Mouse (Mus musculus) common myeloid progenitor, adult 5-6 weeks (primary cell): ENCODE measurements around the gene Cdr2. TPM values are rescaled to one million over a fixed set of nuclear protein-coding genes. Genes with fewer than 3 reads are reported as not detected.
"Not testable (repeated sequence)": the region's sequence is repeated elsewhere in the genome, so short reads cannot be mapped to it uniquely, and the experiment has no call there.

Source experiments
- ATAC-seq: replicated peaks from 2 replicates; pipeline ENCODE4 v1.8.0; 2016; ENCODE audit warnings: low read depth, mild to moderate bottlenecking, moderate TSS enrichment, inconsistent platforms; ENCODE audit not compliant: poor library complexity, severe bottlenecking
- total RNA-seq: library from RNA; stranded (forward); fragments of 200-1000, 187-1606 nt; gene quantifications from 2 replicates; pipeline ENCODE4 v1.2.3, GENCODE M21; 2017

Gene Cdr2
- total RNA-seq, 1 experiment from 2014 or later: 13.4 TPM

DNA sequence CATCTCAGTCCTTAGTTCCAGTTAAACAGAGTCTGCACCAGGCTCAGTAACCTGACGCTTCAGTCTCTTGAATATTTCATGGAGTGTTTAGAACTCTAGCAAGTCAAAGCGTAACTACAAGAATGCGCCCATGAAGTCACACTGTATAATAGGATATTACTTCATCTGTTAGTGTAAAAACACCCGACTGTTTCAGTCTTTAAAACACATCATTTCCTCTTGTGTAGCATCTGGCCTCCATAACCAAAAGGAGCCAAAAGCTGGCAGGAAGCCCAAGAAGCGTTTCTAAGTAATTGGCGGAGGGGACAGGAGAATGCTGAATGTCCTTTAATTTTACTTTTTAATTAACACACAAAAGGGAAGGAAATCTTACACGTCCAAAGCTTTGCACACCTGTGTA lies 5.0 kb downstream of the Cdr2 start:
- no peak for ATAC-seq

DNA sequence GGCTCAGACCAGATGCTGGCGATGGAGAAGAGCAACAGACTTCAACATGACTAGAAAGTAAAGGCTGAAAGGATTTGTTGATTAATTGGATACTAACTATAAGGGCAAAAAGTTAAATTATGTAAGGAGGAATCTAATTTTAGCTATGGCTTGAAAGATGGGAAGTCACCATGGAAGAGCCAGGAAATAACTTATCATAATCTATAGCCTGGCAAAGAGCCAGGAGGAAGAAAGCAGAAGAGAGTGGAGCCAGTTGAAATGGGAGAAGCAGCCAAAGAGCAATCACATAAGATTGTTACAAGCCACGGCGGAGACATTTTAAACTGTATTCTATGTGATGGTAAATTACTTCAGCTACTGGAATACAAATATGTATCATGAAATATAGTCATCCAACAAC lies 8.1 kb downstream of the Cdr2 start:
- no peak for ATAC-seq

DNA sequence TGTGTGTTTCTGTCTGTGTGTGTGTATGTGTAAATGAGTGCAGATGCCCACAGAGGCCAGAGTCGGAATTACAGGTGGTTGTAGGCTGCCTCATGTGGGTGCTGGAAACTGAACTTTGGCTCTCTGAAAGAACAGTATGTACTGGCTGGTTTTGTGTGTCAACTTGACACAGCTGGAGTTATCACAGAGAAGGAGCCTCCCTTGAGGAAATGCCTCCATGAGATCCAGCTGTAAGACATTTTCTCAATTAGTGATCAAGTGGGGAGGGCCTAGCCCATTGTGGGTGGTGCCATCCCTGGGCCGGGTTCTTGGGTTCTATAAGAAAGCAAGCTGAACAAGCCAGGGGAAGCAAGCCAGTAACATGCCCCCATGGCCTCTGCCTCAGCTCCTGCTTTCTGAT lies 9.6 kb downstream of the Cdr2 start:
- ATAC-seq: not testable (repeated sequence)

DNA sequence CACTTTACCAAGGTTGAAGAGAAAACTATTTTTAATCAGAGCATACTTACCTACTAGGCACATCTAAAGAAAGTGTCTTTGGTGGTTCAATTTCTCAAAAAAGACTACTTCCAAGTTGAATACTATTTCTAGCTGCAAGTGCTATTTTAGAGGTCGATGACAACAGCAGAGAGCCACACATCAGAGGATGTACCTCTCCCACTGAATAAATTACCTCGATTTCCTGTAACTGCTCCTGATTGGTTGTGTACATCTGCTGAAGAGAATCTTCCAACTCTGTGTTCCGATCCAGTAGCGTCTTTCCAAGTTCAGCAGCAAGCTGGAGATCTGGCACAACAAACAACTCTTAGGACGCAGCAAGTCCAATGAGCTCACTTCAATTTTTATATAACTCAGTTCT lies 12.0 kb downstream of the Cdr2 start:
- no peak for ATAC-seq

DNA sequence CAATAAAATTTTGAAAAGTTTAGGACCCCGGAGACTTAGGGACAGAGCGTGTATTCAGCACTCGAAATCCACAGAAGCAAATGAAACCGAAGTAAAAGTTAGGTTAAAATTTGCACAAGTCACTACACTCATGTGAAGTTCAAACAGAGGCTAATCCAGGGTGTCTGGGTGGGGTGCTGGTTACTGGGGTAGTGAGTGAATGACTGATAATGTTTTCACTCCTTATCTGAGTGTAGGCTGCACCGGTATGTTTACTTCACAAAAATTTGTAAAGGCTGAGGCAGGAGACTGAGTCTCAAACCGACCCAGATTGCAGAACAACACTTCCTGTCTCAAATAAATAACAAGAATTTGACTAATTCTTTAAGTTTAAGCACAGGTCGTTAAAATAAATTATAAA lies 12.9 kb downstream of the Cdr2 start:
- peak; percentile 72 for ATAC-seq

DNA sequence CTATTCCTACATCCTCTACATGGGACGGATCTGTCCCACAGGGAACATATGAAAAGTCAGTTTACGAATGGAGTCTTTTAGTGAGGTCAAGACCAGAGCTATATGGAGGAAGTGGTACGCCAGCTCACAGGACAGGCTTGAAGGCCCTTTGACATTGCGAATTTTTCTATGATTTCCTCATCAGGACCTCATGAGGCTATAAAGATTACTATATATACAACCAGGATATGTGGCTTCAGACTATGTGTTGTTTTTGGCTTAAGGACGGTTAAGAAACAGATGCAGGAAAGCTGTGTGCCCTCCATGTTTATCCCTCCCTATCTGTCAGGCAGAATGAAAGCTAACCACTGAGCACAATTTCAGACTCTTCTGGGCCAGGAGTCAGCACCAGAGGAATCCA lies 19.0 kb downstream of the Cdr2 start:
- no peak for ATAC-seq

DNA sequence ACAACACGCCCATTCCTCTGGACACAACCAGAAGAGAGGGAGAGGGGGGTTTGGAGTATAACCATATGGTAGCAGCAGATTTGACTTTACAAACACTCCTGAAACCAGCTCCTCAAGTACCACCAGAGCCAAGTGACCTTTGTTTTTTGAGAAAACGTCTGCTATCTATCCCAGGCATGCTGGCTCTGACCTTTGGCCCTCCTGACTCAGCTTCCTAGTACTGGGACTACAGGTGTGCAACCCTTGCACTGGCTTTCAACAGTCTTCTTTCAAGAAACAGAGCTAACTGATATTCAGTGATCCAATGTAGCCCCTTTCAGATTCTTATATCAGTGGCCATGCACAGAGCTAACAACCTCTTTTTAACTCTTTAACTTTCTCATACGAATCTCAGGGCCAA lies 20.2 kb downstream of the Cdr2 start:
- ATAC-seq: no peak

DNA sequence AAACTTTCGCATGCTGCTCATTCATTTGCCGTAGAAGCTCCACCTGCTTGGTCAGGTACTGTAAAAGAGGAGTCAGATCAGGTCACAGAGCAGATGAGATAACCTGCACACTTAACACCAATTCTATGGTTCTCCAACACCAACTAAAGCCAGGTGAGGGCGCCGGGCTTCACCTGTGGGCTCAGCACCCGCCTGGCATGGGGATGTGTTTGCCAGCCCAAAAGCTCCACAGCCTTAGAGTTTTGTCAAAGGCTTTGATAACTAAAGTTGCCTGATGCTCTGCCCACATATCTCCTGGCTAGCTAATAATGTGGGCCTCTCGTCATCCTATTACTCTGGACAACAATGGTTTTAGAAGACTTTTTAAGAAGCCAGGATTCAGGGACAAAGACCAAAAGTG lies 21.5 kb downstream of the Cdr2 start:
- no peak for ATAC-seq

DNA sequence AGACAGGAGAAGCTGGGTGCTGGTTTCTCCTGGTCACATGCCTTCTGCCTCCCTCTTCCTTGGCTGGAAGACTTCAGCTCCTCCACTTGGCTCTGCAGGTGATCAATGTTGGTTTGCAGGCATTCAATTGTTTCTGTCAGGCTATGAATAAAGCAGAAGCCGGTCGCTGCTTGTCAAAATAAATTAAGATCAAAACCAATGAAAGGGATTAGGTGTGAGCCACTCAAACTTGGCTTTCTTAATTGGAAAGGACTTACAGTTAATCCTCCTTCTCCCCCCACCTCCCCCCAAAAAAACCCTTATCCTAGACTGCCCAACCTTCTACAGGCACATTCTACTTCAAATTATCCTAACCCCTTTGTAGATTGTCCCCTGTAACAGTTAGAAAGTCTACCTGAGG lies 22.0 kb downstream of the Cdr2 start:
- no peak for ATAC-seq

DNA sequence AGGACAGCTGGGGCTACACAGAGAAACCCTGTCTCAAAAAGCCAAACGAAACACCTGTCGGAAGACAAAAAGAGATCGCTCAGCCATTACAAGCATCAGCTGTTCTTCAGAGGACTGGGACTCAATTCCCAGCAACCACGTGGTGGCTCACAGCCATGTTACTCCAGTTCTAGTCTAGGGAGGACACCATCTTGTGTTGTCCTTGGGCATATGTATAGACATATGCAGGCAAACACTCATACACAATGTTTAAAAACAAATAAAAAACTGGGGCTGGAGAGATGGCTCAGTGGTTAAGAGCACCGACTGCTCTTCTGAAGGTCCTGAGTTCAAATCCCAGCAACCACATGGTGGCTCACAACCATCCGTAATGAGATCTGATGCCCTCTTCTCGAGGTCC lies 28.5 kb downstream of the Cdr2 start:
- ATAC-seq: not testable (repeated sequence)

DNA sequence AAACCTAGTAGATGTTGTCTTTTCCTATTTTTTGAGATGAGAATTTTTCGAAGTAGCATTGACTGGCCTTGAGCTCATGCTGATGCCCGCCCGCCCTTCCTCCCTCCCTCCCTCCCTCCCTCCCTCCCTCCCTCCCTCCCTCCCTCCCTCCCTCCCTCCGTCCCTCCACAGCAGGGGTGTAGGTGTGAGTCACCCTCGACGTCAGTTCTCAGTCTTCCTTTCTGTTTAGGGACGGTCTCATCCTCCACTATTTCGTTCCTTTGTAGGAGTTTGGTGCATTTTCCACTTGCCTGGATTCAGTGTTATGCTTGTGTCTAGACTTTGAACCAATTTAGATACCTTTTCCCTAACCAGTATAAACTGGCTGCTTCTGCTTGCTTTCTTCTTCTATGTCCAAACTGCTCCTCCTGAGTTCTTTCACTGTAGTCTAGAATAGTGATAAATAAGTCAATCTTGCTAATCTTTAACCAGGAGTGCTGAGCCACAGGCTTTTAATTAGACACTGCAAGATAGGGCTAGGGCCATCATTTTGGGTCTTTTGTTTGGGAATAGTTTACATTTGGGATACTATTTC lies 38.1 kb downstream of the Cdr2 start:
- ATAC-seq: no peak

DNA sequence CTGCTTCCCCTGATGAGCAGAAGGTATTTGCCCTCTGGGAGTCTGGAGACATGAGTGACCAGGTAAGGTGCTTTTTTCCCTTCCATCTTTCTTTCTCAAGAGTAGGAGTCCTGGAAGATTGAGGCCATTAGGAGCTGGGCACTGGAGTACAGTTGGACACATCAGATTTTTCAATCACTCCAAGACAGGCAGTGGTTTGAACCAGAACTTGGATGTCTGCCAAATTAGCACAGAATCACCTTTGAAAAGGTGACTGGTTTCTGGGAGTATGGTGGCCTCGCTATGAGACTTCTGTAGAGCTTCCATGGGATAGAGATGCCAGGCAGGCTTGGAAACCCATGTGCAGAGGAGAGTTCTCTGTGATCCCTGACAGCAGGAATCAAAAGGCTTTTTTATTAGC lies 39.6 kb downstream of the Cdr2 start:
- no peak for ATAC-seq

DNA sequence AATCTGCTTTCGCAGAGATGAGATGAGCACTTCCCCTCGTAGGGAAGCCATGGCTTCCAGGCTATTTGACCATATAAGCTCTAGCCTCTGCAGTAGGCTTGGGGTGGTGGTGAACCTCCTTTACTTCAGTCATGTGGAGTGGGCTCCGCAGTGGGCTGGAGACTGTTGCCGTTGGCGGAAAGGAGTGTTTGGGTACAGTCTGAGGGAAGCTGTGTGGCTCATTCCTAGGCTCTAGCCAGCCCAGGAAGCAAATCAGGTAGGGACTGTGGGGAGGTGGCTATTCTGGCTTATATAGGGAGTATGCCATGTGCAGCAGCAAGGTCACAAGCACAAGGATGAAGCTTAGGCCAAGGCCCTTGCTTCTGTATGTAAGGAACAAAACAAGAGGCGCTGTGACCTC lies 40.9 kb downstream of the Cdr2 start:
- ATAC-seq: no peak

DNA sequence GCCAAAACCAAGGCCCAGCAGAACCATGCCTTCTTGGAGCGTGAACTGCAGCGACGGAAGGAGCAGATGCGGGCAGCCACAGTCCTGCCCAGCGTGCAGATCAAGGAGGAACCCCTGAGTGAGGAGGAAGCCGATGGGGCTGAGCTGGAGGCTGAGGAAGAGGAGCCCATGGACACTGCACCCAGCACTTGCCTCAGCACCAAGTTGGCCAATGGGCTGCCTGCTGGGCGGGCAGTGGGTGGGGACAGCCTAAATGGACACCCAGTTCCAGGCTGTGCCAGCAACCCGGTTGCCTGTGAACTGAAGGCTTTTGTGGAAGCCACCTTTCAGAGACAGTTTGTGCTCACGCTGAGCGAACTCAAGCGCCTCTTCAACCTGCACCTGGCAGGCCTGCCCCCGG lies 41.8 kb downstream of the Cdr2 start:
- ATAC-seq: no peak

DNA sequence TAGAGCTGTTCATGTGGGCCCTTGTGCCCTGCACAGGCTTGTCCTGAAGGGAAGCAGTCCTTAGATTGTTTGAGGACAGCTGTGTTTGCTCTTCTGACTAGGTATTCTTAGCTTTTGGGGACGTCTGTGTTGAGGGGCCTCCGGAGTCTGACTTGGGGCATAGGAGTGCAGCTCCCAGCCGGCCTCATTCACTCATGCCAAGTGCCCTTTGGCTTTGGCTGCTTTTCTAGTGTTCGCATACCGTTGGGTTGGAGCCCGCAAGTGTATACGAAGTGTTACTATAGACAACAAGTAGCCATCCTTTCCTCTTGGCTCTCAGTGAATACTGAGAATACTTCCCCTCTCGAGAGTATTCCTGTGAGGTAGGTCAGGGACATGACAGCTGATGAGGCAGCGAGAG lies 43.9 kb downstream of the Cdr2 start:
- ATAC-seq: no peak

DNA sequence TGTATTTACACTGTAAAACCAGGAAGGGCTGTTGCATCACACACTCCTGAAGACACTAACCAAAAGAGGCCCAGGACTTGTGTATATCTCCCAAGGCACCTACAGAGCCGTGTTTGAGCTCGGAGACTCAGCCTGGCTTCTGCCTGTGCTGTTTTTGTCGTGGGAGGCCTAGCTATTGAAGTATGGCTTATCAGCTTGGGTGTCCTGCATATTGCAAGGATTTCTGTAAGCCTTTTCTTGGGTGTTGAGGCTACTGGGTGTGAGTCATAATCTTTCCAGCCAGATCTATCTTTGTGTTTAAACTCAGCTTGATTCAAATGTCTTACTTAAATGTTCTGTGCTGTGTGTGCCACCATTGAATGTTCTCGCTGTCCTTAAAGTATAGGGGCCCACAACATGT lies 45.6 kb downstream of the Cdr2 start:
- ATAC-seq: no peak

DNA sequence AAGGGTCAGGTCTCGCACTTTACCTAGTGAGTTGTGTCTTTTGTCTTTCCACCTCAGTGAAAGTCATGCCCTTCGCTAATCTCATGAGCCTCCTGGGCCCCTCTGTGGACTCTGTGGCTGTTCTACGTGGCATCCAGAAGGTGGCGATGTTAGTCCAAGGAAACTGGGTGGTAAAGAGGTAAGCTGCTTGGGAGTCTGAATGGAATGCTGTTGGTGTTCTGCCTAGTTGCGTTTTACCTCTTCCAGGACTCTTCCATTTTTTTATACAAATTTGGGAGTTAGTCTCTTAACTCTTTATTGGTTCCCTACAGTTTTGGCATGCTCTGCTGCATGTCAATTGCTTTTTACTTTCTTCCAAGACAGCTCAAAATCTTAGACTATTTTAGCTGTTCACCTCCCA lies 47.4 kb downstream of the Cdr2 start:
- peak; percentile 85 for ATAC-seq

DNA sequence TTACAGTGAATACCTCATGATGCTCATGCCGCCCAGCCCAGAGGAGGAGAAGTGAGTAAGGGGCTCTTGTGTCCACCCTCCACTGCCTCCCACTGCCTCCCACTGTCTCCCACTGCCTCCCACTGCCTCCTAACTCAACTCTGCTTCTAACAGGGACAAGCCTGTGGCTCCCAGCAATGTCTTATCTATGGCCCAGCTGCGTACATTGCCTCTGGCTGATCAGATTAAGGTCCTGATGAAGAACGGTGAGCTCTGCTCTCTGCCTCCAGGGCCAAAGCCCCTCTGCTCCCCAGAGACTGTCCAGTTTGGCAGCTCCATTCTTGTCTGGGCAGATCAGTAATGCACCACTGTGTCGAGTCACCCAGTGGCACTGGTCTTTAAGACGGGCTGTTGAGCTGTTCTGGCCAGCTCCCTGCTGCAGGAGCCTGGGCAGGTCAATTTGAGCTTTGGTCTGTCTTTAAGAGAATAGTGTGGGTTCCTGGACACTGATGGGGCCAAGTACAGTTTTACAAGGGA lies 48.4 kb downstream of the Cdr2 start:
- ATAC-seq: no peak

DNA sequence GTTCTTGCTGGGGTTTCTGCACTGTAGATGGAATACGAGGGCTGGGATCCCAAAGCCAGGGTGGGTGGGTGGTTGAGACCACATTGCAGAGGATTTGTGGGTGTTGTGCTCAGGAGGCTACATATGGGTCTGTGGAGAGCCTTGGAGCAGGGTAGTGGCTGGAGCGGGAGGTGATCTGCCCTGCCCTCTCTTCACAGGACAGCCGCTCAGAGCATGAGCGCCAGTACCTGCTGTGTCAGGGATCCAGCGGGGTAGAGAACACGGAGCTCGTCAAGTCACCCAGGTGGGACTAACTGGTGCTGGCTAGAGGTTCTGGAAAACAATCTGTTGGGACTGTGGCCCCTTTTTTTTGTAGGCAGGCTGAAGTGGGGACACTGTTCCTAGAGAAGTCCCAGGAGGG lies 49.0 kb downstream of the Cdr2 start:
- ATAC-seq: no peak

DNA sequence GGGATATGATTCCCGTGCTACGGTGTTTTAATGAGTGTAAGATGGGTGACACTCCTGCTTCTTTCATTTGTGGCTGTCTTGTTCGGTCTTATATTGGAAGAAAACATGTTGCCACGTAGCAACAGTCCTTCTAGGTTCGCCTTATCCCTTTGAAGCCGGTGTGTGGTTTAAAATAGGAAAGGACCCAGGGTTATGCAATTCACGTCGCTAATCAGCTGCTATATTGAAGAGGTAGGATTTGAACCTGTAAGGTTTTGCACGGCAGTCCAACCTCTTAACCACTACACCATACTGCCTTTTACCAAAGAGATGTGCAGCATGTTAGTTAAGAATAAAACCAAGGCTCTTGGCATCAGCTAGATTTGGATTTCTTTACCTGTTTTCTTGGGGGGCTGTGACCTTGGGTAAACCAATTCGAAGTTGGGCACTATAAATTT lies 63.6 kb downstream of the Cdr2 start:
- peak; percentile 79 for ATAC-seq

DNA sequence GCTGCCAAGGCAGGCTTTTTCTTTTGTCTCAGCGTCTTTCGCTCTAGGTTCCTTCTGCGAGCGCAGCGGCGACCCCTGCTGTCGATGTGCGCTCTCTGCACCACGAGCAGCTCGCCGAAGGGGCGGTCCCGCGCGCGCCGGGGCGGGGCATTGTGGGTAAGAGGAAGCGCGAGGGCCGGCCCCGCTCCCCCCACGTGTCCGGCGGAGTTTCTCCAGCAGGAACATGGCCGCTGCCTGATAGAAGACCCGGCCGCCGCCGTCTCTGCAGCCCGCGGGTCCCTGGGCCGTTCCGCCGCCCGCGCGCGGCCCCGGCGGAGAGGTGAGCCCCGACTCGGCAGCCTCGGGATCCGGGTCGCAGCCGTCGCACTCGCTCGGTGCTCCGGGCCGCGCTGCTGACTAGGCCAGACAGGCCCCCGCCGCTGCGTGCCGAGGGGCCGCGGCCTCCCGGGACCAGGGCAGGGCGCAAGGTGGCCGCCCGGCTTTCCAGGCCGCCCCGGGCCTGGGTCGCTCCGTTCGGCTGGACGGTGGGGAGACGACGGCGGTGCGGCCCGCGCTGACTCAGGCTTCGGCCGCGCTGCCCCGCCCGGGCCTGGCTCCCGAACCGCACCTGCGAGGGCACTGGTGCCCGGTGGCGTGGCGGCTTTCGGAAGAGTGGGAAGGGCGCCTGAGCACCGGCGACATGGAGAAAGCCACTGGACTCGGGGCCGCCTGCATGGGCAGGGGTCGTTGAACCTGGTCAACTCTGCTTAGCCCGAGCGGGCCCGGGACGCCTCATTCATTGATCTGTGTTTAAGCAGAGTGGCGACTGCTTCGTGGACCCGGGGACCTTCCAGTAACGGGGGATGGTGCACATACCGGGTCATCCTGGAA lies 64.3 kb downstream of the Cdr2 start, which contains the start of gene Polr3e:
Polr3e (plus strand) TSS at position 153 of the 870 bp plus-strand sequence.
- peak; percentile 90 for ATAC-seq

DNA sequence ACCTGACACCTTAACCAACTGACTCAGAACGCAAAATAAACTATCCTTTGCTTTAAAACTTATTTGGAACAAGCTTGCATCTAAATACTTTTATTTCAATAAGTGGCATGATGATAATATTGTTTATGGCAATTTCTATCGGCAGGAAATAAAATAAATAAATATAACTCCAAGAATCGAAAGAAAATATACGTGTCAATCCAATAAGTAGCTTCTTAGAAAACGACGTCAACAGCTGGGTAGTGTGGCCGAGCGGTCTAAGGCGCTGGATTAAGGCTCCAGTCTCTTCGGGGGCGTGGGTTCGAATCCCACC lies 64.9 kb downstream of the Cdr2 start:
- ATAC-seq: no peak
